ENCODE assay signal across 8 mouse cellular contexts in genomic region chr4:150239503-150239902, GRCm38 (mm10). TPM values are rescaled to one million over a fixed set of nuclear protein-coding genes. Genes with fewer than 3 reads are reported as not detected.
DNase-seq lines count a peak whose midpoint lies in the region; ATAC-seq lines count a peak whose summit lies in the region.

No protein-coding gene starts in this region.

- WGBS in heart, embryonic 14.5 days, result 29% methylated on average over 6 of the region's 6 CpGs
- WGBS in intestine, embryonic 14.5 days, result 23% methylated on average over 6 of the region's 6 CpGs

- peaks cover 10 to 48% of the 10 kb centered on the region in 2 experiments for H3K4me1 ChIP-seq in heart, embryonic 14.5 days (ENCODE audit: control insufficient read depth in 2 of 2, insufficient read depth in 2 of 2, low read length in 2 of 2)
- peaks cover 30% of the 10 kb centered on the region for H3K4me1 ChIP-seq in intestine, embryonic 14.5 days (replicated peaks; ENCODE audit: control insufficient read depth, insufficient read depth, low read length)

- peak overlapping the region; percentile 64 to 96 for H3K4me3 ChIP-seq in heart, embryonic 14.5 days (ENCODE audit: control insufficient read depth in 1 of 2, insufficient read depth in 1 of 2, low read depth in 1 of 2, low read length in 2 of 2)
- H3K4me3 ChIP-seq in intestine, embryonic 14.5 days (ENCODE audit: low read depth, low read length), result peak overlapping the region; percentile 97

- H3K27ac ChIP-seq in heart, embryonic 14.5 days (replicated peaks in 1 of 2; ENCODE audit: control insufficient read depth in 1 of 2, insufficient read depth in 1 of 2, low read depth in 2 of 2, low read length in 2 of 2), result peak overlapping the region; percentile 80 to 99
- 0 out of 2 replicates have a peak overlapping the region, but pooled peaks have one; percentile 30 for H3K27ac ChIP-seq in intestine, embryonic 14.5 days (ENCODE audit: low read depth)

- DNase-seq in heart, postnatal 25 days (ENCODE audit: low spot score), result no peak
- DNase-seq in intestine, embryonic 14.5 days (ENCODE audit: low spot score), result no peak
- DNase-seq in naive thymus-derived CD4-positive, alpha-beta T cell, adult 2 months (ENCODE audit: low read depth), result peak; percentile 77
- no peak for DNase-seq in adrenal gland, adult (ENCODE audit: inconsistent age in 2 of 2, low spot score in 1 of 2)
- DNase-seq in embryo, embryonic 11 days, result no peak

- H3K9me3 ChIP-seq in heart, embryonic 14.5 days (ENCODE audit: control insufficient read depth, low read length), result no peaks in the 10 kb centered on the region
- no peaks in the 10 kb centered on the region for H3K9me3 ChIP-seq in intestine, embryonic 14.5 days (ENCODE audit: control insufficient read depth, low read length)

- peak overlapping the region; percentile 71 for H3K4me2 ChIP-seq in heart, embryonic 14.5 days (ENCODE audit: low read length)
- peak overlapping the region; percentile 77 for H3K4me2 ChIP-seq in intestine, embryonic 14.5 days (ENCODE audit: low read length)

- no peak for ATAC-seq in heart, embryonic 14.5 days (ENCODE audit: insufficient number of reproducible peaks, insufficient read depth, low FRiP score, low read depth)
- 0 out of 2 replicates have a peak, but pooled peaks have one; percentile 16 for ATAC-seq in common myeloid progenitor, adult 5-6 weeks (replicated peaks; ENCODE audit: low read depth, poor library complexity, severe bottlenecking)
- ATAC-seq in intestine, embryonic 14.5 days (replicated peaks; ENCODE audit: low FRiP score, low TSS enrichment, low read depth), result no peak
- ATAC-seq in cerebellum, adult (ENCODE audit: insufficient number of reproducible peaks, low FRiP score, low TSS enrichment), result no peak

- H3K36me3 ChIP-seq in heart, embryonic 14.5 days (ENCODE audit: control insufficient read depth, insufficient read depth, low read length), result peaks cover 59% of the 10 kb centered on the region
- peaks cover 50% of the 10 kb centered on the region for H3K36me3 ChIP-seq in intestine, embryonic 14.5 days (ENCODE audit: control insufficient read depth, insufficient read depth, low read length)

- H3K27me3 ChIP-seq in heart, embryonic 14.5 days (ENCODE audit: control insufficient read depth, insufficient read depth, low read length), result no peaks in the 10 kb centered on the region
- no peaks in the 10 kb centered on the region for H3K27me3 ChIP-seq in intestine, embryonic 14.5 days (replicated peaks; ENCODE audit: control insufficient read depth, insufficient read depth, low read length)

- intact Hi-C loops in heart, postnatal 25 days (cut with DNase I), result no loop called here

- H3K9ac ChIP-seq in heart, embryonic 14.5 days (ENCODE audit: low read length), result peak overlapping the region; percentile 99
- H3K9ac ChIP-seq in intestine, embryonic 14.5 days (ENCODE audit: low read length), result peak overlapping the region; percentile 88; the same call in 1 of the 2 replicates

RNA-seq across cellular contexts. Expression of gene Eno1, which starts 3.0 kb away (rescaled TPM):
- 1,771 and 1,859 TPM in 2 replicates for polyA plus RNA-seq in heart, embryonic 14.5 days (2014; fragmentation: Nextera tagmentation; extraction: Ambion mirVana)
- total RNA-seq in heart, postnatal 25 days (2021), result 100 to 1,000 TPM; 119 to 136 TPM
- total RNA-seq in common myeloid progenitor, adult 5-6 weeks (2017), result 176 and 200 TPM in 2 replicates
- 1,930 and 1,939 TPM in 2 replicates for polyA plus RNA-seq in intestine, embryonic 14.5 days (2014; fragmentation: Nextera tagmentation; extraction: Ambion mirVana)

RNA-seq across cellular contexts. Expression of gene Car6, which starts 38.4 kb away (rescaled TPM):
- polyA plus RNA-seq in heart, embryonic 14.5 days (2014; fragmentation: Nextera tagmentation; extraction: Ambion mirVana), result not detected in 2 replicates
- not detected for total RNA-seq in heart, postnatal 25 days (2021)
- total RNA-seq in common myeloid progenitor, adult 5-6 weeks (2017), result not detected in 2 replicates
- not detected in 2 replicates for polyA plus RNA-seq in intestine, embryonic 14.5 days (2014; fragmentation: Nextera tagmentation; extraction: Ambion mirVana)

RNA-seq across cellular contexts. Expression of gene Rere, which starts 41.9 kb away (rescaled TPM):
- 25.9 and 28.5 TPM in 2 replicates for polyA plus RNA-seq in heart, embryonic 14.5 days (2014; fragmentation: Nextera tagmentation; extraction: Ambion mirVana)
- 10 to 100 TPM; 37.8 to 51.5 TPM for total RNA-seq in heart, postnatal 25 days (2021)
- total RNA-seq in common myeloid progenitor, adult 5-6 weeks (2017), result 21.2 and 45.1 TPM in 2 replicates
- polyA plus RNA-seq in intestine, embryonic 14.5 days (2014; fragmentation: Nextera tagmentation; extraction: Ambion mirVana), result 38.0 and 38.1 TPM in 2 replicates
